8 mouse cellular contexts compared by ENCODE assay signal in the genomic region with DNA sequence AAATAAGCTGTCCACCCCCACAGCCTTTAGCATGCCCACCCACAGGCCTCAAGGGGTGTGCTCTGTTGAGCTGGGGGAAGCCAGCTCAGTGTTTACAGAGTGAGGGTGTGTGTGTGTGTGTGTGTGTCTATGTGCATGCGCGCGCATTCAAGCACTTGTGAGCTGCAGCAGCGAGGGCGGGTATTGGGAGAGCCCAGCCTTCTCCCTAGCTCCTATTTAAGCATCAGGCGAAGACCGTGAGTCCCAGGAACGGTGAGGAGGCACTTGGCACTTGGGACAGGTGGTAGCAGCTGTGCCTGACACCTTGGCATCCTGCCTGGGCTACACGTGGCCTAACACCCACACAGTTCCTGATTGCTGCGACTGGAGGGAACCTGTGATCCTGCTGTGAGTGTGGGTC. TPM values are rescaled to one million over a fixed set of nuclear protein-coding genes. Genes with fewer than 3 reads are reported as not detected.
DNase-seq lines count a peak whose midpoint lies in the region; ATAC-seq lines count a peak whose summit lies in the region.

No protein-coding gene starts in this region.

- no peaks in the 10 kb centered on the region for H3K4me1 ChIP-seq in midbrain, embryonic 14.5 days (ENCODE audit: control insufficient read depth, insufficient read depth, low read length)
- no peaks in the 10 kb centered on the region for H3K4me1 ChIP-seq in midbrain, embryonic 15.5 days
- no peaks in the 10 kb centered on the region for H3K4me1 ChIP-seq in hindbrain, embryonic 14.5 days (replicated peaks; ENCODE audit: control insufficient read depth, insufficient read depth, low read length)

- H3K9me3 ChIP-seq in midbrain, embryonic 14.5 days (ENCODE audit: control insufficient read depth, low read length), result no peaks in the 10 kb centered on the region
- no peaks in the 10 kb centered on the region for H3K9me3 ChIP-seq in midbrain, embryonic 15.5 days
- H3K9me3 ChIP-seq in hindbrain, embryonic 14.5 days (ENCODE audit: control insufficient read depth, low read length), result no peaks in the 10 kb centered on the region

- ATAC-seq in midbrain, embryonic 14.5 days (ENCODE audit: low FRiP score, low TSS enrichment), result no peak
- ATAC-seq in midbrain, embryonic 15.5 days (replicated peaks), result no peak
- peak; percentile 74 for ATAC-seq in frontal cortex, adult (ENCODE audit: low TSS enrichment)
- no peak for ATAC-seq in hindbrain, embryonic 14.5 days (ENCODE audit: low FRiP score)
- no peak for ATAC-seq in erythroid progenitor cell, adult 5-6 weeks (replicated peaks; ENCODE audit: low FRiP score, poor library complexity, severe bottlenecking)

- peaks cover 88% of the 10 kb centered on the region for H3K36me3 ChIP-seq in midbrain, embryonic 14.5 days (ENCODE audit: control insufficient read depth, insufficient read depth, low read length)
- peaks cover 56% of the 10 kb centered on the region for H3K36me3 ChIP-seq in midbrain, embryonic 15.5 days (replicated peaks)
- H3K36me3 ChIP-seq in hindbrain, embryonic 14.5 days (replicated peaks; ENCODE audit: control insufficient read depth, insufficient read depth), result peaks cover 86% of the 10 kb centered on the region

- H3K4me2 ChIP-seq in midbrain, embryonic 14.5 days (ENCODE audit: low read length), result no peak overlapping the region
- no peak overlapping the region for H3K4me2 ChIP-seq in midbrain, embryonic 15.5 days
- H3K4me2 ChIP-seq in hindbrain, embryonic 14.5 days (replicated peaks), result no peak overlapping the region

- peak; percentile 21 for DNase-seq in midbrain, embryonic 14.5 days
- DNase-seq in hindbrain, embryonic 14.5 days (ENCODE audit: low spot score), result no peak
- DNase-seq in layer of hippocampus, postnatal 25 days (ENCODE audit: extremely low spot score in 1 of 2, low spot score in 1 of 2), result peak; percentile 39
- peak; percentile 72 for DNase-seq in lung, postnatal 14 days
- no peak for DNase-seq in yolk sac, embryonic 10.5 days (ENCODE audit: low spot score)

- WGBS in midbrain, embryonic 14.5 days, result 92% methylated on average over 10 of the region's 10 CpGs
- WGBS in midbrain, embryonic 15.5 days, result 86% methylated on average over 10 of the region's 10 CpGs
- 80% methylated on average over 10 of the region's 10 CpGs for WGBS in hindbrain, embryonic 14.5 days

- no peak overlapping the region for H3K9ac ChIP-seq in midbrain, embryonic 14.5 days (replicated peaks; ENCODE audit: low read length)
- H3K9ac ChIP-seq in midbrain, embryonic 15.5 days, result no peak overlapping the region
- no peak overlapping the region for H3K9ac ChIP-seq in hindbrain, embryonic 14.5 days

- peak overlapping the region; percentile 9; the same call in 1 of the 2 replicates for H3K27ac ChIP-seq in midbrain, embryonic 14.5 days (replicated peaks; ENCODE audit: low read depth, low read length)
- no peak overlapping the region; the same call in 1 of the 2 replicates for H3K27ac ChIP-seq in midbrain, embryonic 15.5 days
- 0 out of 2 replicates have a peak overlapping the region, but pooled peaks have one; percentile 4 for H3K27ac ChIP-seq in hindbrain, embryonic 14.5 days

- H3K4me3 ChIP-seq in midbrain, embryonic 14.5 days (replicated peaks; ENCODE audit: low read depth, low read length), result no peak overlapping the region
- no peak overlapping the region for H3K4me3 ChIP-seq in midbrain, embryonic 15.5 days
- H3K4me3 ChIP-seq in hindbrain, embryonic 14.5 days (replicated peaks; ENCODE audit: low read length), result no peak overlapping the region

- H3K27me3 ChIP-seq in midbrain, embryonic 14.5 days (ENCODE audit: control insufficient read depth, insufficient read depth, low read length), result no peaks in the 10 kb centered on the region
- no peaks in the 10 kb centered on the region for H3K27me3 ChIP-seq in midbrain, embryonic 15.5 days (replicated peaks)
- no peaks in the 10 kb centered on the region for H3K27me3 ChIP-seq in hindbrain, embryonic 14.5 days (ENCODE audit: control insufficient read depth, insufficient read depth, low read length)

RNA-seq across cellular contexts. Expression of a gene that starts 9.9 kb away (rescaled TPM):
- 27.9 and 28.1 TPM in 2 replicates for polyA plus RNA-seq in midbrain, embryonic 14.5 days (2014; fragmentation: Nextera tagmentation; extraction: Ambion mirVana)
- polyA plus RNA-seq in midbrain, embryonic 15.5 days (2015; fragmentation: Nextera tagmentation; extraction: Ambion mirVana), result 27.6 and 29.8 TPM in 2 replicates
- 27.7 and 28.3 TPM in 2 replicates for polyA plus RNA-seq in hindbrain, embryonic 14.5 days (2014; fragmentation: Nextera tagmentation; extraction: Ambion mirVana)
- total RNA-seq in layer of hippocampus, postnatal 25 days (2021), result 10 to 100 TPM; 26.3 to 27.8 TPM
- 0.72 and 0.84 TPM in 2 replicates for total RNA-seq in erythroid progenitor cell, adult 5-6 weeks (2015; ENCODE audit: low replicate concordance)
- total RNA-seq in erythroid progenitor cell, adult 5-6 weeks (2017; ENCODE audit: low replicate concordance), result 1.8 and 2.7 TPM in 2 replicates

RNA-seq across cellular contexts. Expression of a gene that starts 18.7 kb away (rescaled TPM):
- 1.5 and 1.7 TPM in 2 replicates for polyA plus RNA-seq in midbrain, embryonic 14.5 days (2014; fragmentation: Nextera tagmentation; extraction: Ambion mirVana)
- polyA plus RNA-seq in midbrain, embryonic 15.5 days (2015; fragmentation: Nextera tagmentation; extraction: Ambion mirVana), result 1.6 and 2.9 TPM in 2 replicates
- polyA plus RNA-seq in hindbrain, embryonic 14.5 days (2014; fragmentation: Nextera tagmentation; extraction: Ambion mirVana), result 1.9 and 2.1 TPM in 2 replicates
- 1 to 10 TPM; 1.6 to 2.6 TPM for total RNA-seq in layer of hippocampus, postnatal 25 days (2021)
- total RNA-seq in erythroid progenitor cell, adult 5-6 weeks (2015; ENCODE audit: low replicate concordance), result 10.9 TPM in 1 of 2 replicates, not detected in the other
- 11.3 and 16.9 TPM in 2 replicates for total RNA-seq in erythroid progenitor cell, adult 5-6 weeks (2017; ENCODE audit: low replicate concordance)

RNA-seq across cellular contexts. Expression of a gene that starts 26.7 kb away (rescaled TPM):
- 99.4 and 121 TPM in 2 replicates for polyA plus RNA-seq in midbrain, embryonic 14.5 days (2014; fragmentation: Nextera tagmentation; extraction: Ambion mirVana)
- 211 and 216 TPM in 2 replicates for polyA plus RNA-seq in midbrain, embryonic 15.5 days (2015; fragmentation: Nextera tagmentation; extraction: Ambion mirVana)
- polyA plus RNA-seq in hindbrain, embryonic 14.5 days (2014; fragmentation: Nextera tagmentation; extraction: Ambion mirVana), result 96.7 and 101 TPM in 2 replicates
- total RNA-seq in layer of hippocampus, postnatal 25 days (2021), result 10 to 100 TPM; 38.3 to 42.4 TPM
- total RNA-seq in erythroid progenitor cell, adult 5-6 weeks (2015; ENCODE audit: low replicate concordance), result not detected in 2 replicates
- 0.13 and 1.4 TPM in 2 replicates for total RNA-seq in erythroid progenitor cell, adult 5-6 weeks (2017; ENCODE audit: low replicate concordance)

RNA-seq across cellular contexts. Expression of a gene that starts 38.4 kb away (rescaled TPM):
- polyA plus RNA-seq in midbrain, embryonic 14.5 days (2014; fragmentation: Nextera tagmentation; extraction: Ambion mirVana), result 25.3 and 30.7 TPM in 2 replicates
- polyA plus RNA-seq in midbrain, embryonic 15.5 days (2015; fragmentation: Nextera tagmentation; extraction: Ambion mirVana), result 33.0 and 40.0 TPM in 2 replicates
- polyA plus RNA-seq in hindbrain, embryonic 14.5 days (2014; fragmentation: Nextera tagmentation; extraction: Ambion mirVana), result 25.4 and 29.3 TPM in 2 replicates
- total RNA-seq in layer of hippocampus, postnatal 25 days (2021), result 10 to 100 TPM; 43.8 to 82.5 TPM
- total RNA-seq in erythroid progenitor cell, adult 5-6 weeks (2015; ENCODE audit: low replicate concordance), result 1.3 and 3.2 TPM in 2 replicates
- total RNA-seq in erythroid progenitor cell, adult 5-6 weeks (2017; ENCODE audit: low replicate concordance), result 10.5 and 13.2 TPM in 2 replicates

RNA-seq across cellular contexts. Expression of a gene that starts 47.1 kb away (rescaled TPM):
- polyA plus RNA-seq in midbrain, embryonic 14.5 days (2014; fragmentation: Nextera tagmentation; extraction: Ambion mirVana), result 143 and 161 TPM in 2 replicates
- polyA plus RNA-seq in midbrain, embryonic 15.5 days (2015; fragmentation: Nextera tagmentation; extraction: Ambion mirVana), result 175 and 181 TPM in 2 replicates
- 134 and 141 TPM in 2 replicates for polyA plus RNA-seq in hindbrain, embryonic 14.5 days (2014; fragmentation: Nextera tagmentation; extraction: Ambion mirVana)
- 100 to 1,000 TPM; 133 to 170 TPM for total RNA-seq in layer of hippocampus, postnatal 25 days (2021)
- total RNA-seq in erythroid progenitor cell, adult 5-6 weeks (2015; ENCODE audit: low replicate concordance), result 35.7 and 40.7 TPM in 2 replicates
- 43.7 and 51.0 TPM in 2 replicates for total RNA-seq in erythroid progenitor cell, adult 5-6 weeks (2017; ENCODE audit: low replicate concordance)

Comparison
In these comparisons a context has a peak if more than half of its experiments do, and no peak if none do; other contexts are left out.
1. DNase-seq: peak in midbrain, embryonic 14.5 days (single experiment), layer of hippocampus, postnatal 25 days (2 of 2) and lung, postnatal 14 days (single experiment); none in hindbrain, embryonic 14.5 days (single experiment) and yolk sac, embryonic 10.5 days (single experiment).